Mouse (Mus musculus) CH12F3 (cell line): ENCODE measurements around the gene Bak1.

Source experiments
- in situ Hi-C: fragments of 300-500 bp; cut with MboI; formaldehyde crosslinking; loops from 2 replicates; pipeline ENCODE4 v1.14.3; 2020; ENCODE audit warnings: low sequenced_read_pairs

The Bak1 gene

GRCm38 (mm10) chr17:27023342-27023741, 5.5 kb downstream of the Bak1 start:
- in situ Hi-C loops: no loop called here

DNA sequence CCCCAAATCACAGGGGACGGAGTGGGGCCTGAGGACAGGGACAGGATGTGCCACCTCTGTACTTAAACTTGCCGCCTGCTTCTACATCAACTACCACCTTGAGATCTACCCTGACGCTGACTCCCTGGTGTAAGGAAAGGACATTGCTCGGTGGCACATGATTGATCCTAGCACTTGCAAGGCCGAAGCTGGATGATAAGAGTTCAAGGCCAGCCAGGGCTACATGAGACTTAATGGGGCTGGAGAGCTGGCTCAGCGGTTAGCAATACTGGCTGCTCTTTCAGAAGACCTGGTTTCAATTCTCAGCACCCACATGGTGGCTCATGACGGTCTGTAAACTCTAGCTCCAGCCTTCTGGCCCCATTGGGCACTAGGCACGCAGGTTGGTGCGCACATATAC, 7.1 kb downstream of the Bak1 start:
- in situ Hi-C loops: no loop called here

- in situ Hi-C loops: no loop called here
Observed at GRCm38 (mm10) chr17:27021076-27021475, 7.7 kb downstream of the Bak1 start.

DNA sequence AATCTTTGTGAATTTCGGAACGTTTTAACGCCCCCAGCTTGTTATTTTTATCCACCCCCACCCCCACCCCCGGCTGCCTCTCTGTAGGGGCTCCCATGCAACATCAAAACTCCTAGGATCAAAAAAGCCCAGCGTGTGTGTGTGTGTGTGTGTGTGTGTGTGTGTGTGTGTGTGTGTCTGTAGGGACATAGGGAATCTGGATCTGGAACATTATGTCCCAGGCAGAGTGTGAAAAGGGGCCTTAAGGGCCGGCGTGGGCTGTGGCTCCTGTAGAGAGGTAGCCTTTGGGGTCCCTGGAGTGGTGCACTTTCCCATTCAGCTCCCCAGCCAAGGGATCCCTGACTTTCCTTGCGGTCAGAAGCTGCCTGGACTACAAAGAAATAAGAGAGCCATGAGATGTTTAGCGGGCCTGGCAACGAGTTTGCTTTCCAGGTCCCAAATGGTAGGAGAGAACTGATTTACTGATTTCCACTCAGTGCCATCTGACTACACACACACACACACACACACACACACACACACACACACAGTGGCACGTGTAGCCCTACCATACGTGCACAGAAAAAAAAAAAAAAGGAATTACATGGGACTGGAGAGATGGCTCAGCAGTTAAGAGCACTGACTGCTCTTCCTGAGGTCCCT, 10.1 kb downstream of the Bak1 start:
- in situ Hi-C loops: no loop called here

DNA sequence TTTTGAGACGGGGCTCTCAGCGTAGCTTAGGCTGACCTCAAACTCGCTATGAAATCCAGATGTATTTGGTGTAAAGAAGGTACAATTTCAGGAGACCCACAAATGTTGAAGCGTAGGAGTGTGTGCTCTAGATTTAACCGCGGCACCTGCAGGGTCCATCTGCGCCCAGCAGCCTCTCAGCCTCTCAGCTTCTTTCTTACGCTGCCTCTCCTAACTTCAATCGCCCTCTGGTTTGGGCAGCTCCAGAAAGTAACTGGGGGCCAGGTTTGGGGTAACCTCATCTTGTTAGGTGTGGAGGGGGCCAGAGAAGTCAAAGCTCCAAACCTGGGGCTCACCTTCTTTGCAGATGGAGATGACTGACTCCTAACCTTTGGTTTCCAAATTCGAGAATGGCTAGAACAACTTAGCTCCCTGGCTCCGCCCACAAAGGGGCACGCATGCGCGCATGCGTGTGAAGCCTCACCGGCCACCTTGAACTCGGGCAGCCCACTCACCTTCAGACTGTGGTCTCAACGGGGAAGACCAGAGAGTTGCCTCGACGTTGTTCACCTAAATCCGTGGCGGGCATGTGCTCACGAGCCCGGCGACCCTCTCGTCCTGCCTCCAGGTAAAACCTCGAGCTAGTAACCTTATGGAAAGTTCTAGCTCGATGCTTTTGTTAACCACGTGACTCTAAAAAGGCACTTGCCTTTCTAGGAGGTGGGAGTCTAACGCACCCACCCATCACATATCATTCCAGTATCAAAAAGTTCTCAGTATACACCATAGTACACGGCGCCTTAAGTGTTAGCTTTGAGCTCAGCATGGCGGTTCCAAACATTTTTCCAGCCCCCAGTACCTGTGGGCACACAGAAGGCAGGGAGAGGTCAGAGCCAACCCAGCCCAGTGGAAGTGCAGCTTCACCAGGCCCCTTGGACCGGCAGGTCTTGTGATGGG, 11.0 kb downstream of the Bak1 start:
- in situ Hi-C loops: no loop called here

- in situ Hi-C loops: no loop called here
Observed at GRCm38 (mm10) chr17:27012909-27013308, 15.9 kb downstream of the Bak1 start.

GRCm38 (mm10) chr17:27011998-27012672, 16.7 kb downstream of the Bak1 start:
- in situ Hi-C loops: no loop called here

DNA sequence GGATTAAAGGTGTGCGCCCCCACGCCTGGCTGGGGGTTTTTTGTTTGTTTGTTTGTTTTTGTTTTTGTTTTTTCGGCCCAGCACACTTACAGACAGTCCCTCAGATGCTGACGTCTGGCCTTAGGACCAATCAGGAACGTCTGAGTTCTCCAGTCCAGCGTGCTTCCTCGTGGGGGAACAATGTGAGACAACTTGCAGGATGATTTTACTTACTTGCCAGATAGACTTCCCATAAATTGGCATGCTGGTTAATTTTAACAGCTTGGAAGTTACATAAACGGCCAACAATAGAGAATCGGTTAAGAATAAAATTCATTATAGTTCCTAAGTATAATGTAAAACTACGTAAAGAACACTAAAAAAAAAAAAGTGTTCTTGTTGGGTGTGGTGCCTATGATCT, 17.6 kb downstream of the Bak1 start:
- in situ Hi-C loops: no loop called here

- in situ Hi-C loops: no loop called here
Observed at GRCm38 (mm10) chr17:27008277-27008676, 20.5 kb downstream of the Bak1 start.

DNA sequence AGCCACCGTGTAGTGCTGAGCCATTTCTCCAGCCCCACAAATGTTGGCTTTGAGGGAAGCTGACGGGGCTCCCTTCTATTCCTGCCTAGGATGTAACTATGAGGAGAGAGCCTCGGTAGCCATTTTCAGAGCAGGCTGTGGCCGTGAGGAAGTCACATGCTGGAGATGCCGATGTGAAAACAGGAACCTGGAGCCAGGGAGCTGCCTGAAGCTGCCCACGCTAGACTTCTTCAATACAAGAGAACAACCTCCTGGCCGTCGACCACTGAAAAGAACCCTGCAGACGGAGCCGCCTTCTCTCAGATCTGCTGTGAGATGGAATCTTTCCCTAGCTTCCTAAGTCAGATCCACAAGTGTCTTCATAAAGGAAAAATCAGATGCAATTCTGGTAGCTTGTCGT, 23.2 kb downstream of the Bak1 start:
- in situ Hi-C loops: no loop called here

DNA sequence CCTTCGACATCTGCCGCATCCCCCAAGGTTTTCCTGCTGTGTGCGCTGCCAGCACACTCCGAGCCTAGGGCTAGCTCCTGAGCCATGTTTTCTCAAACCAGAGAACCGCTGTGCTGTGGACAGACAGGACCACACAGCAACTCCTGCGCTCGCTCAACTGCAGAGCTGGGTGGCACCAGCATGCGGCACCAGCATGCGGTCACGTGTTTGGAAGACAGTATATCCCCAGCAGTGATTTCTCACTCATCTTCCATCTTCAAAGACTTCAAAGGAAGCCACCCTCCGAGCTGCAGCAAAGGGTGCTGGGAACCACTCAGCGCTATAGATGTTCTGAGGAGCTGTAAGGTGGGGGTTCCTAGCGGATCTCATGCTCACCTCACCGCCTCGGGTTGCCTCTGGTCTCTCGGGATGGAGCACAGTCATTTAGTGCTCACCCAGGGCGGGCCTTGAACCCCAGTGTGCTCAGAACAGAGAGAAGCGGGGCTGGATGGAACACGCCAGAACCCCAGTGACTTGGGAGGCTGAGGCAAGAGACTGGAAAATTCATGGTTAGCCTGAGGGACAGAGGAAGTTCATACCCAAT, 23.8 kb downstream of the Bak1 start:
- in situ Hi-C loops: no loop called here

DNA sequence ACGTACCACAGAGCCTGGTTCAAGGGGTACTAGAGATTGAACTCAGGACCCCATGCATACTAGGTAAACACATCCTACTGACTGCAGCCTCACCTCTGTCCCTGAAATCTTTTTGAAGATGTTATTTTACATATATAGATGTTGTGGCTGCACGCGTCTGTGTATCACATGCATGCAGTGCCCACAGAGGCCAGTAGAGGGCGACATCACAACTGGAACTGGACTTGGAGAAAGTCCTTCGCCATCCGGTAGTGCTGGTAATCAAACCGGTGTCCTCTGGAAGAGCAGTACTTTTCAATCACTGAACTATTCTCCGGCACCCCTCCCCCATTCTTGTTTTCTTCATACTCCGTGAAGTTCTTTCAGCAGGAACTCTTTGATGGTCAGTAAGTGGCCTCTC, 24.4 kb downstream of the Bak1 start:
- in situ Hi-C loops: no loop called here

DNA sequence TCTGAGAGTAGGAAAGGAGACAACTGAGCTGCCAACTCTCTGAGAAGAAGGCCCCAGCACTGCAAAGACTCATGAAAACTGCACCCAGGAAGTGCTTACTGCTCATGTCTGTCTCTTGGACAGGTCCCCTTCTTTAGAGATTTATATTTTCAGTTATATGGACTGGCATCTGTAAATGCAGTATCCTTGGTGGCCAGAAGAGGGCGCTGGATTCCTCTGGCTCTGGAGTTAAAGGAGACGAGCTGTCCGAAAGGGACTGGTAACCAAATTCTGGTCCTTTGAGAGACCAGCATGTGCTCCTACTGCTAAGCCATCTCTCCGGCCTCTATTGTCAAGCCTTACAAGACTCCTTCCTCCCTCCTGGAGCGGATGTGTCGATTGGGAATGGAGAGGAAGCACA, 26.9 kb downstream of the Bak1 start:
- in situ Hi-C loops: no loop called here

GRCm38 (mm10) chr17:27001151-27001550, 27.7 kb downstream of the Bak1 start:
- in situ Hi-C loops: no loop called here

GRCm38 (mm10) chr17:26999996-27000395, 28.8 kb downstream of the Bak1 start:
- in situ Hi-C loops: no loop called here

- in situ Hi-C loops: no loop called here
Observed at GRCm38 (mm10) chr17:26998283-26998682, 30.5 kb downstream of the Bak1 start.

DNA sequence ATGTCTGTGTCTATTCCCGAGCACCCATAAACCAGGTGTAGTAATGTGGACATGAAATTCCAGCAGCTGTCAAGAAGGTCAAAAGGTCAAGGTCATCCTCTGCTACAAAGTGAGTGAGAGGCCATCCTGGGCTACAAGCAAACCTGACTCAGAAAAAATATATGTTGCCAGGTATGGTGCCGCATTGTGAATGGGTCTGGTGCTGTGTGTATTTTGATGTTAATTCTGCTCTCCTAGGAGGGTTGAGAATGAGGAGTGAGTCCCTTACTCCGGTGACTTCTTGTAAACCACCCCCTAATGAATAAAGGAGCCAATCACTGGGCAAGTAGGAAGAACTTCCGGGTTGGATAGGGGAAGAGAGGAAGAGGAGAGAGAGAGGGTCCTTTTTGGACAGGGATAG, 31.1 kb downstream of the Bak1 start:
- in situ Hi-C loops: no loop called here

DNA sequence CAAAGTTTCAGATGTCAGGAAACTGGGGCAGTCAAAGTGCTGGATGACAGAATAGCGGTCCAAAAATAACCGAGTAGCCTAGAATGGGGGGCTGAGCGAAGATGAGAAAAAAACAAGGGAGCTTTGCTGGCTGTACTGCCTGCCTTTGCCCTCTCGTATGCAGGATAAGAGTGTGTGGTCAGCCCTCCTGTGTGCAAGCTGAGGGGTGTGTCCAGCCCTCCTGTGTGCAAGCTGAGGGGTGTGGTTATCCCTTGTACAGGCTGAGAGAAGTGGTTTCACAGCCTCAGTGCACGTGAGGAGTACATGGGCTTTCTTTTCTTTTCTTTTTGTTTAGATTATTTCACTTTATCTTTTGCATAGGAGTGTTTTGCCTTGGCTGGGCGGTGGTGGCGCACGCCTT, 33.2 kb downstream of the Bak1 start:
- in situ Hi-C loops: no loop called here

DNA sequence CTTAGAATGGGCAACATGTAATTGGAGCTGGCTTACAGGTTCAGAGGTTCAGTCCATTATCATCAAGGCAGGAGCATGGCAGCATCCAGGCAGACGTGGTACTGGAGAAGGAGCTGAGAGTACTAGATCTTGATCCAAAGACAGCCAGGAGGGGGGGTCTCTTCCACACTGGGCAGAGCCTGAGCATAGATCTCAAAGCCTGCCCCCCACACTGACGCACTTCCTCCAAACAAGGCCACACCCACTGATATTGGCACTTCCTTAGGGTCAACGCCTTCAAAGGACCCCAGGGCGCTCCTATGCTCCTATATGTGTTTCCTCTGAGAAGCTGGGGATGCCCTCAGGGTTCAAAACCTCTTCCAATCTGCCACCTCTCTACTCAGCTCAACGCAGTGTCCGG, 33.8 kb downstream of the Bak1 start:
- in situ Hi-C loops: no loop called here

GRCm38 (mm10) chr17:26994410-26994809, 34.4 kb downstream of the Bak1 start:
- in situ Hi-C loops: no loop called here

DNA sequence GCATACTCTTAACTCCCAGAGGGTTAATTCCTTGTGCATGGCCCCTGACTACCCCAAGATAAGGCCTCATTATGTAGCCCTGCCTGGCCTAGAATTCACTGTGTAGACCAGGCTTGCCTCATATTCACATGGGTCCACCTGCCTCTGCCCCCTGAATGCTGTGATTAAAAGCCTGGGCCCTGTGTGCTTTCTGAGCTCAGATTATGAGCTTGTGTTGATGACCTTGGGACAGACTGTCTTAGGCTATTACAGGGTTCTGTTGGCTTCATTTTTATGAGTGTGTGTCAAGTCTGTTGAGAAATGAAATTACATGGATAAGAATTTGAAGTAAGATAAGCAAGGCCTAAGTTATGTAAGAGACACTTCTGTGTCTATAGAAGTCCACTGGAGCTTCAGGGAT, 38.3 kb downstream of the Bak1 start:
- in situ Hi-C loops: no loop called here
